Mouse (Mus musculus): ENCODE measurements around the gene Cdkl4. TPM values are rescaled to one million over a fixed set of nuclear protein-coding genes. Genes with fewer than 3 reads are reported as not detected.

Cdkl4 gene
- polyA plus RNA-seq, 1 experiment = 0.18 TPM

DNA sequence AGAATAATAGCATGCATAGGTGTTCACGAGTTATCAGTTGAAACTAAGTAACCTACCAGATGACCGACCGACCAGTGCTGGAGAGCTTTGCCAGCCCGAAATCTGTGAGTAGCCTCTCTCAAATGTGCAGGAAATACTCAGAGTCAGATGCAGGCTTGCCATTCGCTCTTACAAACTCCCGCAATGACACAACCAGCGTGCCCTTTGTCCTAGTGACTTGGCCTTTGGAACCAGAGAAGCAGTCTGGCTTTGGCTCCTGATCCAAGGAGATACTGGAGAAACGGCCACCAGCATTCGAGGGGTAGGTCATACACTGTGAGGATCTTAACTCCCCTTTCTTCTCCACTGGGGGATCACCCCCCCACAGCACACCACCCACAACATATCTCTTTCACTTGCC is 61.7 kb downstream of the Cdkl4 start:
- no peak for DNase-seq (ENCODE audit: low spot score)

DNA sequence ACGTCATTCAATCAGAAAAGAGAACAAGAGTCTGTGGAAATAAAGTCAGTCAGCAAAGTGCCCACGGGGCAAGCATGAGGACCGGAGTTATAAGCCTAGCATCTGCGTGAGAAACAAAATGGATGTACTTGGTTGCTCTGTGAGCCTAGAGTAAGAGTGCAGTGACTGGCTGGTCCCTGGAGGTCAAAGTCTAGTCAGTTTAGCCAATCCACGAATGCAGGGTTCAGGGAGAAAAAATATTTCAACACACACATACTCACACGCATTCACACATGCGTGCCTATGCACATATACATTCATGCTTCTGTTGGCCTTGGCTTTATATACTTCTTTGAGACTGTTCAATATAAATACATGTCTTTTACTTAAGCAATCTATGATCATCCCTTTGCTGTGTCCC is 62.1 kb downstream of the Cdkl4 start:
- no peak for DNase-seq (ENCODE audit: low spot score)

DNA sequence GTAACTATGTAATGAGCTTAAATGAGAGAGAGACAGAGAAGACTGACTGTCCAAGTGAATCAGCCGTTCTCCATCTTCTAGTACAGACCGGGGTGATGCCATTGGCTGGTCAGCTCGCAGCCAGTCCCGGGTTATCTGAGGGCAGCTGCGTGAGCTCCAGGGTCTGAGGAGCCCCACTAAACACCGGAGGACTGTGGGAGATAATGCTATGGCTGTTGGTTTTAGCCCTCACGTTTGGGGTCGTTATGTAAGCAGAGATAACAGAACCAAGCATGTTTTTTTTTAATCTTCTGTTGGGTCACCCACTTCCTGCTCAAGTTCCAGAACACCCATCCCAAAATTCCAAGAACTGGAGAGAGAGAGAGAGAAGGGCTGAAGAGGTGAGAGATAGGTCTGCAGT is 63.8 kb downstream of the Cdkl4 start:
- no peak for DNase-seq (ENCODE audit: low spot score)

DNA sequence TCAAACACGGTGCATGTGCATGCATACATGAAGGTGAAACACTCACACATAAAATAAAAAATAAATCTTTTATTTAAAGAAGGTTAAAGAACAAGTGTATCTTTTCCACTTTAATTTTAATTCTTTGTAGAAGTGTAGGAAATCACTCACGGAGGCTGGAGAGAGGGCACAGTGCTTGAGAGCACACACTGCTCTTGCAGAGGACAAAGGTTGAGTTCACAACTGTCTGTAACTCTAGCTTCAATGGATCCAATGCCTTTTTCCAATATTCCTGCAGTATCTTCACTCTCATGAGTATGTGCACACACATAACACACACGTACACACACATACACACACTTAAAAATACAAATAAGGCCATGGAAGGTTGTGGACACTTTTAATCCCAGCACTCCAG is 67.2 kb downstream of the Cdkl4 start:
- DNase-seq (ENCODE audit: low spot score) = no peak

DNA sequence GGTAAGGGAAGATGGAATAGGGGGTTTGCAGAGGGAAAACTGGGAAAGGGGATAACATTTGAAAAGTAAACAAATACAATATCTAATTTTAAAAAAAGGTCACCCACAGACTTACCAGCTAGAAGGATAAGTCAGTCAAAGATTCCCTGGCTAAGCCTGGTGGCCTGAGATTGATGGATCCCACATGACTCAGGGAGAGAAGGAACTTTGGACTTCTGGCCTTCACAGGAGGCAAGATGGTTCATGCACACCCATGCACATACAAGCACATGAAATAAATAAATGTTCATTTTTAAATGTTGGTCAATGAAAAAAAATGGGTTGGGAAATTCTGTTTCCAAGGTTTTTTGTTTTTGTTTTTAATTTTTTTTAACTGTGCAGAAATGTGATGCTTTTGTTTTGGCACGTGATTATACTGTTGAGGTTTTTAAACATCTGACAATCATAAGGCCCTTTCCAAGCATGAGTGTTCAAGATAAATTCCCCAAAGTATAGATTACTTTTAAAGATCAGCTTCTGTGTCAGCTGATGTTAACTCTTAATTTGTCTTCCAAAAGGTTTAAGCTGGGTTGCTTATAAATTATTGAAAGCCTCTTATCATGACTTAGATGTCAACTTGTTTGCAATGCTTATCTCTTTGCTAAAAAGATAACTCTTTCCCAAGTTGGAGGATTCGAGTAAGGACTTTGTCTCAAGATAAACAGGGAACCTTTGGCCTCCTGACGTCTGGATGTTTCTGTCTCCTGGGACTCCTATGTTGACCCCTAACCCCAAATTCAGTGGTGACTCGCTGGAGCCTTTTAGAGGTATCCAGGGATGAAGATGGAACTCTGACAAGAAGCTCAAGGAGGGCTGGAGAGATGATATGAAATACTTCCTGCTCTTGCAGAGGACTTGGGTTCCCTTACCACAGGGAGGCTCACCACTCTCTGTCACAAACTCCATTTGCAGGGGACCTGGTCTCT is 67.8 kb downstream of the Cdkl4 start:
- DNase-seq (ENCODE audit: low spot score) = no peak

DNA sequence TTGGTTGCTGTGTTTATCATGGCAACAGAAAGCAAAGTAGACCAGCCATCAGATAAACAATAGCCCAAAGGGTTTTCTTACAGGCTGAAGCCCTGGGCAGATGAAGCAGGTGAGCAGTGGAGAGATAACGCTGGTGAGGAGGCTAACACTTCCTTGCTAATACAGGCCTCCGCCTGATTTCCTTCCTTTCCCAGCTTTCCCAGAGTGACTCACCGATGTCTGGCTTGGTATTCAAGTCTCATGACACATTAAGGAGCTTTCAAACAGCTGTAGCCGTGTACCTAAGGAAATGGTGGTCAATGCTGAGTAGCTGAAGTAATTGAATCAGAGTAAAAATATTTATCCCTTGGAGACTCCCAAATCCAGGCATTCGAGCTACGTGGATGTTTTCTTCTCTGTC is 71.8 kb downstream of the Cdkl4 start:
- no peak for DNase-seq (ENCODE audit: low spot score)

DNA sequence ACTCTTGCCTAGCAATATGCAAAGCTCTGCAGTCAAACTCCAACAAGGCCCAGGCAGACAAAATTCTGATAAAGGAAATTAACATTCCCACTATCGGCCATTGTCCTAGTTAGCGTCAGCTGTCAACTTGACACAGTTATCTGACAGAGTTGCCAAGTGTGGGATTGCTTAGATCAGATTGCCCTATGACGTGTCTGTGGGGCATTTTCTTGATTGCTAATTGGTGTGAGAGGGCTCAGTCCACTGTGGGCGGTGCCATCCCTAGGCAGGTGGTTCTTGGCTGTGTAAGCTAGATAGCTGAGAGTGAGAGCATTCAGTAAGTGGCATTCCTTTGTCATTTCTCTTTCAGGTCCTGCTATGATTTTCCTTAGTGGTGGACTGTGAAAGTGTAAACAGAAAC is 72.3 kb downstream of the Cdkl4 start:
- no peak for DNase-seq (ENCODE audit: low spot score)

DNA sequence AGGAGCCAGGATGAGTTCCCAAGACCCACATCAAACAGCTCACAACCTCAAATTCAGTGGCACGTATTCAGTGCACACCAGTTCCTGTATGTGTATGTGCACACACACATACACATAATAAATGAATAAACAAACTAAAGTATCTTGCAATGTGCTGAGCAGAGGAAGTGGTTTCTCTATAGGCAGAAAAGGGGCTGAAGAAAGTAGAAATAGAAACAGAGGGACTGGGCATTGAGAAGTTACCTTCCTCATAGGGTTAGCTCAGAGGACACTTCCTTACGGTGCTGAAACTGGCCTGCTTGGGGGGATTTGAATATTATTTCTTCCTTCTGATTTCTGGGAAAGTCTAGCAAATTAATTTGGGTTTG is 75.8 kb downstream of the Cdkl4 start:
- DNase-seq (ENCODE audit: low spot score) = no peak

DNA sequence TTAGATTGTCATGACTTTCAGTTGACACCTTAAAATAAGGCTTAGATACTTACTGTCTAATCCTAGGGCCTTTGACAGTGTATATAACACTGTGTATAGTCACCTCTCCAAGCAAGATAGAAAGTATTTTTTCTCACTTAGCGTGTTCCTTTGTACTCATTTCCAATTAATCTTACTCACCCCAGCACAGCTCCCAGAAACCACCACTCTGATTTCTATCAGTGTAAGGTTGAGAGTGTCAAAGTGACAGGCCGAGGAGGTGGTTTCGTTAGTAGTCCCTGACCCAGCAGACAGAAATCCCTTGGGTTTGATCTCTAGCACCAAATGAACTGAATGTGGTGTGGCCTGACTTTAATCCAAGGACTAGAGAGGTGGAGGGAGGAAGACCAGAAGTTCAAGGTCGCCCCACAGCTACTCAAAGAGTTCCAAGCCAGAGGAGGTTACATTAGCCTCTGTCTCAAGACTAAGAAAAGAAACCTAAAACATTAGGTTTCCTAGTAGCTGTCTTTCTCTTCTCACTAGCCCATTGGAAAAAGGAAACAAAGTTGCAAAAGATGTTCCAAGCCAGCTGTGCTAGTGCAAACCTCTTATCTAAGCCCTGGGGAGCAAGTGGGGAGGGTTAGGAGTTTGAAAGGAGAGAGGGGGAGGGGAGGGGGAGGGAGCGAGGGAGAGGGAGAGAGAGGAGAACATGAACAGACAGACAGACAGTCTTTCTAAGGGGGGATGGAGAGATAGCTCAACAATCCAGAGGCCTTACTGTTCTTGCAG is 76.4 kb downstream of the Cdkl4 start:
- DNase-seq (ENCODE audit: low spot score) = no peak

DNA sequence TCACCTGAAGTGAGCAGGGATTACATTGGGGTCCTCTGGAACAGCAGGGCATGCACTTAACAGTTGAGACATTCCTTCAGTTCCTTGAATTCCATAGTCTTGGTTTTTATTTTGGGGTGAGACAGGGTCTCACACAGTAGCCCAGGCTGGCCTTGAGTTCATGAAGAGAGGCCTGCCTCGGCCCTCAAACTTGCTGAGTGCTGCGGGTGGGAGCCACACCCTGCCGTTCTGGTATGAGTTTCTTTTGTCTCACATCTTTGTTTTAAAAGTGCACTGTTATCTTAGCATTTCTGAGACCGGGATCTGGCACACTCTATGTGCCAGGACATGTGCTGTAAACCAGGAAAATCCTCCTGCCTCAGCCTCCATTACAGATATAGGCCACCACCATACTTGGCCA is 77.6 kb downstream of the Cdkl4 start:
- no peak for DNase-seq (ENCODE audit: low spot score)

DNA sequence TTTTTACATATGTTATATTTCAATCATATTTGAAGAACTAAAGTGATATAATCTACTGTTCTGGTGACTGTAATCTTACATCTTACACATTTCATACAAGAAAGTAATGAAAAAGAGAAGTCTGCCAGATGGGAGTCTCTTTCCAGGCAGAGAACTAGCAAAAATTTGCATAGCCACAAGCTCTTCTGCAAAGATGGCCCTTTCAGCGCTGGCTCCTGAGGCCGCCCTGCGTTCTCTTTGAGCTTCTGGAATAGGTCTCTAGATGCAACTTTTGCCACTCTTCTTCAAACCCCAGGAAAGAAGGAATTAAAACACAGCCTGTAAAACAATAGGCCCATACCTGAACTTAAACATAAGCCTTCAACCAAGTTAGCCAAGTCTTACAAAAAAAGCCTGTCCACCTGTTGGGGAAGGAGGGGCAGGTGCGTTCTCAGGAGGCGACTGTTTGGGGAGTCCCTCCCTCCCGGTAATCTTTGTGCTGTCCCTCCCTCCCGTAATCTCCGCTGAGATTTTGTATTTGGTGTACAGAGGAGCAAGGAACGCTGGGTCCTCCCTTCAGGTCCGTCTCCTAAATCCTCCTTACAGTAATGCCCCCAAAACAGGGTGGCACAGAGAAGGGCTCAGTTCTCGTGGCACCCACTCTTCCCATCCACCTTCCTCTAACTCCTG is 78.9 kb downstream of the Cdkl4 start:
- DNase-seq (ENCODE audit: low spot score) = no peak

DNA sequence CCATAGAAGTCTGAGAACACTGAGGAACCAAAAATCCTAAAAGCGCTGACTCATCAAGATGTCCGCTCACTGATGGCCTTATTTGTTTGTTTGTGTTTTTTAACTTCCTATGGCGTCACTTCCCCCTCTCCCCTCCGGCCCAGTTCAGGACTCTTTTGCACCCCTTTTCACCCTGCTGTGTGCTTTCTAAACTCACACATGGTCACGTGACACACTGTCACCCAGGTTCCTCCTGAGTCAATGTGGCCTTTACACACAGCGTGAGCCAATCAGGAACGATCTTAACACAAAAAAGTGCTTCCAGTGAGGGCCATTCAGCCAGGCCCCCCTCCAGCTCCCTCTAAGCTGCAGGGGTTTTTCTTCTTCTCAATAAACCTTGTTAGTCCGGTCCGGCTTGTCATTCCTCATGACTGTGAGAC is 80.4 kb downstream of the Cdkl4 start:
- DNase-seq (ENCODE audit: low spot score) = no peak

DNA sequence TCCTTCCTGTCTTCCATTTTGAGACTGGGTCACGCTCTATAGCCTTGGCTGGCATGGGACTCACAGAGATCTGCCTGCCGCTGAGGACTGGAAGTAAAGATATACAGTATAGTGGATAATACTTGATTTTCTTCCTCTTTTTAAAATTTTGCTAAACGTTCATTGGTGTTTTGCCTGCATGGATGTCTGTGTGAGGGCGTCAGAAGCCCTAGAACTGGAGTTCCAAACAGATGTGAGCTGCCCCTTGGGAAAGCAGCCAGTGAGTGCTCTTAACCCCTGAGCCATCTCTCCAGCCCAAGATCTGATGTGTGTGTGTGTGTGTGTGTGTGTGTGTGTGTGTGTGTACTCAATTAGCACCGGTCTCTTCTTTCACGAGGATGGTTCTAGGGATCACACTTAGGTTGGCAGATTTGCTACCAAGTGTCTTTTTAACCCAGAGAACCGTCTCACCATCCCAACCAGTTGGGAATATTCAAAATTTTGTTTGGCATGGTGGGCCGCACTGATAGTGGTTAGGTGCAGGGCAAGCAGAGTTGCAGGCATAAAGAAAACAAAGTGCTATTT is 80.9 kb downstream of the Cdkl4 start:
- DNase-seq (ENCODE audit: low spot score) = no peak

DNA sequence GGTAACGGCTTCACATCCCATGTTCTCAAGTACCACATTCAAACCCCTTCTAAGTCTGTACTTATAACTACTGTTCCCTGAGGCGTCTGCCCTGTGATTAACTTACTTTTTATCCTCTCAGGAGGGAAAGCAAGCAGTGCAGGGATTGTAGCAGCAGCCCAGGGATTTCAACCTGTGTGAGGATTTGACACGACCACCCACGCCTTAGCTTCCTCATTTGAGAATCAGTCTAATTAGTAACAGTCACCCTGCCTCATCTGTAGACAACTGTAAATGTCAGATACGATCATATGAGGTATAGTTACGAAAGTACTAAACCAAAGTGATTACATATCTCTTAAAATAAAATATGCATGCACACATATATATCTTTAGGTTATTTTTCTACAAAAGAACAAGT is 81.4 kb downstream of the Cdkl4 start:
- no peak for DNase-seq (ENCODE audit: low spot score)

DNA sequence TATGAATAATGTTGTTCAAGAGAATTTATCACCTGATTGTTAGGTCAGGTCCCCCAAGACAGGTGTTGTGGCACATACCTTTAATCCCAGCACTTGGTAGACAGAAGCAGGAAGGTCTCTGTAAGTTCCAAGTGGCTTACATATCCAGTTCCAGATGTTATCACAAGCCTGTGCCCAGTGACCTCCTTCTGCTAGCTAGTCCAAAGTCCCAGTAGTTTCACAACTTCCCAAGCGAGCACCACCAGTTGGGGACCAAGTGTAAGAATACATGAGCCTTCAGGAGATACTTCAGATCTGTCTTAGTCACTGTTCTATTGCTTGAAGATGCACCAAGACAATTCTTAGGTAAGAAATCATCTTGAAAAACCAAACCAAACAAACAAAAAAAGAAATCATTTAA is 83.7 kb downstream of the Cdkl4 start:
- no peak for DNase-seq (ENCODE audit: low spot score)

DNA sequence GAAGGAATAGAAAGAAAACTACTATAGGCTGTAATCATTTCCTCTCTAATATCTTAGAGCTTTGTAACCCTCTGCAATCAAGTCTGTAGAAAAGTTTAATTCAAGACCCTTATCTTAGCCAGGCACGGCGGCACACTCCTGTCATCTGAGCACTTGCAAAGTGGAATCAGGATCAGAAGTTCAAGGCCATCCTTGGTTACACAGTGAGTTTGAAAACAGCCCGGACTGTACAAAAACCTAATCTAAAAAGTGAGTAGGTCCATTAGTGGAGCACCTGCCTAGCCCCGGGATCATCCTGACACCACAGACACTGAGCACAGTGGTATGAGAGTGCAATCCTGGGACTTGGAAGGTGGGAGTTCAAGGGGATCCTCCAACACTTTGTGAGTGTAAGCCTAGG is 84.8 kb downstream of the Cdkl4 start:
- DNase-seq (ENCODE audit: low spot score) = no peak

DNA sequence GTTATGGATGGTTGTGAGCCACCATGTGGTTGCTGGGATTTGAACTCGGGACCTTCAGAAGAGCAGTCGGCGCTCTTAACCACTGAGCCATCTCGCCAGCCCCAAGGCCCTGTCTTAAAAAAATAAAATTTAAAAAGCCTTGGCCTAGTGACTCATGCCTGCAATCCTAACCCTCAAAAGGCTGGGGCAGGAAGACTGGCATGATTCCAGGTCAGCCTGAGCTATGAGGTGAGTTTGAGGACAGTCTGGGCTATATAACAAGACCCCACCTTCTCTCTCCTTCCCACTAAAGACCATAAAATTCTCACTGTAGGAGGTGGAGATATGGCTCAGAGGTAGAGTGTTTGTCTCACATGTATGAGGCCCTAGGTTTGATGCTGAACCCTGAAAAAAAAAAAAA is 85.3 kb downstream of the Cdkl4 start:
- no peak for DNase-seq (ENCODE audit: low spot score)

DNA sequence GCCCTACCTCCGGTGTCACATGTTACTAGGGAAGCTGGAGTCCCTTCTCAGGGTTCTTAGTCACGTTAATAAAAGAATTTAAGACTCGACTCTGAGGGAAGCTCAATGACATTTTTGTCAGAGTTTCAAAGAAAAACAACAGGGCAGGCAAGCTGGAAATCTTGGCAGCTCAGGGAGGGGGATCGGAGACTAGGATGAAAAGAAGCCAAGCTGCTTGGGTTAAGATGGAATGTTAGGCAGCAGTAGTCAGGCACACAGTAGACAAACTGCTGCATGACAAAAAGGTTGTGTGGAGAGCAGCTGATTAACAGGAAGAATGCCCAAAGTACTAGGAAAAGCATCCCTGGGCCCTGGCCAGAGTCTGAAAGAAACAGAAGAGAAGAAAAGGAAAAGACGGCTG is 87.4 kb downstream of the Cdkl4 start:
- DNase-seq (ENCODE audit: low spot score) = no peak

DNA sequence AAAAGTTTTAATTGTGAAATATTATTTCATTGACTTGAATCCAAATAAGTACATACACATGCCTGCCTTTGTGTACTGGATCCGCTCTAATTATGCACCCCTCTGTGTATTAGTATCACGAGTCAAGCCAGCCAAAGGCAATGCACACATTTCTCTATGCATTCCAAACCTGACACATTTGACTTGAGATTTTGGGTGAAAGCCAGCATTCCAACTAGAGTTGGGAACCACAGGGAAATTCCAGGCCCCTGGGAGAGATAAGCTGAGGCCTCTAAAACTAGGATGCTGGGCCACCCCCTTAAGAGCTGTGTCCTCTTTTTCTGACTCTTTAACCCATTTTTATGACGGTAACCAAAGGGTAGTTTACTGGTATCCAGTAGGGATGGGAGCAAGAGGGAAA is 88.7 kb downstream of the Cdkl4 start:
- DNase-seq (ENCODE audit: low spot score) = no peak

DNA sequence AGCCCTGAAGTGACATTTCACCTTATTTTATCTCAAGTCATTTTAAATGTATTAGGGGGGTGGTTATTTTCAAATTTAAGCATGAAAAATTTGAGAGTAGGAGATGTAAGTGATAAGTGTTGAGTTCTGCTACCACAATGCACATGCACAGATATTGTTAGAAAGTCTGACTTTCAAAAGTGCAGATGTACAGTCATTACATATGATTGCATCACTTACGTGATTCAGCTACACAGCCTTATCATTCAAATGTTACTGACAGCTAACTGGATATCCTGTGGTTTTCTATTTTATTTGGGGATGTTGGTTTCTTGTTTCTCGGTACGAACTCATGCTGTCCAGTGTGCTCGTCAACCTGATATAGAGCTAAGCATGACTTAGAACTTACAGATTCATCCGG is 92.5 kb downstream of the Cdkl4 start:
- DNase-seq (ENCODE audit: low spot score) = no peak

DNA sequence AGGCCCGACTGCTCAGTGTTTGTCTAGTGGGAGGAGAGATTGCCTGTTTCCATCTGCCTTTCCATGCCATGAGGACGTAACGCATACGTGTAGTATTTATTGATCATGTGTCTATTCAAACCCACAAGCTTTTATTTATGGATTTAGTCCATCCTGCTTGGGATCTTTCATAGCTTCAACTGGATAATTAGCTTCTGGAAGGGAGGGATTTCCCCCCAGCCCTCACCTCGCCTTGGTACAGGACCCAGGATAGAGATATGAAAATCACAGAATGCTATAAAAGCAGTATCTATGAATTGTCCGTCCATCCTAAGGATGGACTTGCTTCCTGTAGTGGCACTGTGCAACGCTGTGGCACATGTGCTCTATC is 96.8 kb downstream of the Cdkl4 start:
- no peak for DNase-seq (ENCODE audit: low spot score)
